Mouse (Mus musculus) heart, adult 2 months (tissue): ENCODE measurements at regions not wholly inside any gene's neighbourhood (a gene's known extent, or its start where the extent isn't known, plus 50 kb on each side); places are given as distances from the start of the nearest gene placed in this dataset.

ENCODE experiments used
- CTCF ChIP-seq: fragments of 200-600 bp; IDR thresholded peaks from 2 replicates; pipeline ENCODE4 v1.8.1; 2022; ENCODE audit warnings: antibody characterized with exemption, mild to moderate bottlenecking, moderate library complexity
- POLR2A ChIP-seq: fragments of 200-500 bp; IDR thresholded peaks from 2 replicates; pipeline ENCODE4 v1.6.1; 2011; ENCODE audit warnings: mild to moderate bottlenecking, low read depth, low read length, control low read depth; ENCODE audit not compliant: insufficient read depth

GRCm38 (mm10) chr6:51771424-51771823, 240.9 kb downstream of the Skap2 start:
- no peak for TF ChIP-seq CTCF
- TF ChIP-seq POLR2A: no peak
